Mouse (Mus musculus) heart, embryonic 16.5 days (tissue): ENCODE measurements around the gene Mcat. TPM values are rescaled to one million over a fixed set of nuclear protein-coding genes. Genes with fewer than 3 reads are reported as not detected.
A peak's percentile ranks its signal among the peaks of the same experiment; 100 is the strongest.

Experiments
- ATAC-seq: fragments of 200-750 bp; cut with Nextera tagmentation; replicated peaks from 2 replicates; pipeline ENCODE4 v1.8.0; 2017; ENCODE audit warnings: moderate number of reproducible peaks; ENCODE audit not compliant: insufficient read depth, low FRiP score; ENCODE audit errors: extremely low read depth
- H3K27ac ChIP-seq: fragments of 300-500 bp; sonication (generic); 2 replicates; pipeline ENCODE4 v1.5.1; 2014; ENCODE audit warnings: mild to moderate bottlenecking, low read length, control low read depth, moderate library complexity
- H3K27me3 ChIP-seq: fragments of 300-500 bp; sonication (generic); 2 replicates; pipeline ENCODE4 v1.6.1; 2014; ENCODE audit warnings: low read length, mixed read lengths; ENCODE audit not compliant: control insufficient read depth, insufficient read depth
- H3K36me3 ChIP-seq: fragments of 300-500 bp; sonication (generic); 2 replicates; pipeline ENCODE4 v1.6.1; 2014; ENCODE audit not compliant: control insufficient read depth, insufficient read depth
- H3K4me1 ChIP-seq: fragments of 300-500 bp; sonication (generic); 2 replicates; pipeline ENCODE4 v1.6.1; 2014; ENCODE audit warnings: low read length, mixed read lengths; ENCODE audit not compliant: control insufficient read depth, insufficient read depth
- H3K4me2 ChIP-seq: fragments of 300-500 bp; sonication (generic); 2 replicates; pipeline ENCODE4 v1.6.1; 2014; ENCODE audit warnings: low read depth, mild to moderate bottlenecking, control low read depth, low read length
- H3K4me3 ChIP-seq: fragments of 300-500 bp; sonication (generic); 2 replicates; pipeline ENCODE4 v1.5.1; 2014; ENCODE audit warnings: mild to moderate bottlenecking, control low read depth, low read length
- H3K9ac ChIP-seq: fragments of 300-500 bp; sonication (generic); 2 replicates; pipeline ENCODE4 v1.6.1; 2014; ENCODE audit warnings: low read length, control low read depth
- H3K9me3 ChIP-seq: fragments of 300-500 bp; sonication (generic); replicated peaks from 2 replicates; pipeline ENCODE4 v1.6.1; 2016; ENCODE audit warnings: low read length; ENCODE audit not compliant: control insufficient read depth
- whole genome bisulfite sequencing: fragments of 180-500 bp; shearing (Covaris S2); extraction: QIAGEN DNeasy Blood & Tissue Kit; methylation state at CpG from one replicate; pipeline ENCODE4 v1.1.7; 2014; 5-methylcytosine and 5-hydroxymethylcytosine counted together
- polyA plus RNA-seq: library from polyadenylated mRNA; unstranded; fragments of >200 nt; fragmentation: Nextera tagmentation; extraction: Ambion mirVana; gene quantifications from 2 replicates; pipeline ENCODE4 v1.2.1, GENCODE M21; 2015

Gene Mcat
- 32.9 and 34.6 TPM in 2 replicates for polyA plus RNA-seq

- WGBS, result 2% methylated on average over 27 of the region's 28 CpGs
- no peaks in the 10 kb centered on the region for H3K36me3 ChIP-seq
- ATAC-seq, result peak; percentile 58
- peak within 1 kb of the TSS; percentile 33 for H3K27ac ChIP-seq
- H3K4me1 ChIP-seq, result peaks cover 8% of the 10 kb centered on the region; the same call in 1 of the 2 replicates
- no peaks in the 10 kb centered on the region for H3K9me3 ChIP-seq
- peak within 1 kb of the TSS; percentile 95 for H3K4me2 ChIP-seq
- H3K9ac ChIP-seq, result peak within 1 kb of the TSS; percentile 69
- H3K27me3 ChIP-seq, result no peaks in the 10 kb centered on the region
- H3K4me3 ChIP-seq, result peak within 1 kb of the TSS; percentile 57
Measured at GRCm38 (mm10) chr15:83563327-83563856, at the start of gene Mcat, which contains the start of gene Tspo. Mcat (minus strand) TSS chr15:83563787. Tspo (plus strand) TSS chr15:83563592.

GRCm38 (mm10) chr15:83607115-83607802 is 43.7 kb upstream of the Mcat start:
- no peaks in the 10 kb centered on the region for H3K27me3 ChIP-seq
- no peak for ATAC-seq
- H3K9me3 ChIP-seq, result no peaks in the 10 kb centered on the region
- H3K4me1 ChIP-seq, result 0 out of 2 replicates have a peak, but pooled peaks cover 2% of the 10 kb centered on the region
- WGBS, result 35% methylated on average over 15 of the region's 15 CpGs
- no peaks in the 10 kb centered on the region for H3K36me3 ChIP-seq
- H3K9ac ChIP-seq, result no peak overlapping the region; the same call in 1 of the 2 replicates
- H3K27ac ChIP-seq, result no peak overlapping the region
- H3K4me2 ChIP-seq, result no peak overlapping the region
- H3K4me3 ChIP-seq, result no peak overlapping the region

- Histone ChIP-seq H3K9me3 (no peaks in the 10 kb centered on the region), H3K9ac (no peak overlapping the region; the same call in 1 of the 2 replicates), H3K27me3 (no peaks in the 10 kb centered on the region), H3K36me3 (no peaks in the 10 kb centered on the region), H3K4me3 (no peak overlapping the region), H3K27ac (no peak overlapping the region), H3K4me1 (0 out of 2 replicates have a peak, but pooled peaks cover 2% of the 10 kb centered on the region), H3K4me2 (no peak overlapping the region)
- 88% methylated on average over 8 of the region's 8 CpGs for WGBS
- ATAC-seq, result no peak
Measured at GRCm38 (mm10) chr15:83606700-83607099, 43.1 kb upstream of the Mcat start.

- Histone ChIP-seq H3K36me3 (no peaks in the 10 kb centered on the region), H3K4me3 (no peak overlapping the region), H3K27me3 (no peaks in the 10 kb centered on the region), H3K4me2 (no peak overlapping the region), H3K4me1 (0 out of 2 replicates have a peak, but pooled peaks cover 2% of the 10 kb centered on the region), H3K9me3 (no peaks in the 10 kb centered on the region), H3K9ac (no peak overlapping the region), H3K27ac (no peak overlapping the region)
- 71% methylated on average over 11 of the region's 11 CpGs for WGBS
- ATAC-seq, result no peak
Measured at GRCm38 (mm10) chr15:83606216-83606615, 42.6 kb upstream of the Mcat start.

GRCm38 (mm10) chr15:83603426-83603825 is 39.8 kb upstream of the Mcat start:
- H3K27ac ChIP-seq, result peak overlapping the region; percentile 10; the same call in 1 of the 2 replicates

GRCm38 (mm10) chr15:83603046-83603396 is 39.4 kb upstream of the Mcat start:
- ATAC-seq, result no peak
- H3K27ac ChIP-seq, result peak overlapping the region; percentile 53

More at GRCm38 (mm10) chr15:83603426-83603825, 39.8 kb upstream of the Mcat start:
- Histone ChIP-seq H3K4me1 (0 out of 2 replicates have a peak, but pooled peaks cover 2% of the 10 kb centered on the region), H3K9me3 (no peaks in the 10 kb centered on the region), H3K27me3 (no peaks in the 10 kb centered on the region), H3K4me2 (no peak overlapping the region), H3K36me3 (no peaks in the 10 kb centered on the region), H3K9ac (no peak overlapping the region), H3K4me3 (no peak overlapping the region)
- ATAC-seq, result no peak
- 90% methylated on average over 7 of the region's 7 CpGs for WGBS

GRCm38 (mm10) chr15:83602372-83603045 is 38.9 kb upstream of the Mcat start:
- no peaks in the 10 kb centered on the region for H3K9me3 ChIP-seq
- no peaks in the 10 kb centered on the region for H3K27me3 ChIP-seq
- no peak overlapping the region for H3K4me2 ChIP-seq
- WGBS, result 68% methylated on average over 11 of the region's 13 CpGs
- ATAC-seq, result peak; percentile 41; the same call in 1 of the 2 replicates
- 0 out of 2 replicates have a peak, but pooled peaks cover 2% of the 10 kb centered on the region for H3K4me1 ChIP-seq
- no peaks in the 10 kb centered on the region for H3K36me3 ChIP-seq
- H3K4me3 ChIP-seq, result no peak overlapping the region
- H3K27ac ChIP-seq, result peak overlapping the region; percentile 53
- H3K9ac ChIP-seq, result no peak overlapping the region

More at GRCm38 (mm10) chr15:83603046-83603396, 39.4 kb upstream of the Mcat start:
- Histone ChIP-seq H3K36me3 (no peaks in the 10 kb centered on the region), H3K9me3 (no peaks in the 10 kb centered on the region), H3K9ac (no peak overlapping the region), H3K27me3 (no peaks in the 10 kb centered on the region), H3K4me1 (0 out of 2 replicates have a peak, but pooled peaks cover 2% of the 10 kb centered on the region), H3K4me2 (no peak overlapping the region), H3K4me3 (no peak overlapping the region)
- 96% methylated on average over 1 of the region's 1 CpGs for WGBS

GRCm38 (mm10) chr15:83601185-83601584 is 37.6 kb upstream of the Mcat start:
- 0 out of 2 replicates have a peak, but pooled peaks cover 2% of the 10 kb centered on the region for H3K4me1 ChIP-seq
- no peaks in the 10 kb centered on the region for H3K27me3 ChIP-seq
- WGBS, result 65% methylated on average over 4 of the region's 4 CpGs
- H3K36me3 ChIP-seq, result no peaks in the 10 kb centered on the region
- peak overlapping the region; percentile 56; the same call in 1 of the 2 replicates for H3K27ac ChIP-seq
- ATAC-seq, result 0 out of 2 replicates have a peak, but pooled peaks have one; percentile 10
- no peak overlapping the region for H3K4me2 ChIP-seq
- no peaks in the 10 kb centered on the region for H3K9me3 ChIP-seq
- no peak overlapping the region for H3K4me3 ChIP-seq
- H3K9ac ChIP-seq, result no peak overlapping the region
